Mouse (Mus musculus) intestine, embryonic 16.5 days (tissue): ENCODE measurements around the gene Dffb. TPM values are rescaled to one million over a fixed set of nuclear protein-coding genes. Genes with fewer than 3 reads are reported as not detected.
"Not testable (repeated sequence)": the region's sequence is repeated elsewhere in the genome, so short reads cannot be mapped to it uniquely, and the experiment has no call there.

ENCODE experiments used
- ATAC-seq: fragments of 200-750 bp; cut with Nextera tagmentation; 2 replicates; pipeline ENCODE4 v1.8.0; 2017; ENCODE audit warnings: moderate TSS enrichment, moderate library complexity
- H3K27ac ChIP-seq: fragments of 300-500 bp; sonication (generic); 2 replicates; pipeline ENCODE4 v1.5.1; 2014; ENCODE audit warnings: mild to moderate bottlenecking, low read length
- H3K27me3 ChIP-seq: fragments of 300-500 bp; sonication (generic); replicated peaks from 2 replicates; pipeline ENCODE4 v1.6.1; 2014; ENCODE audit warnings: low read length, control low read depth, mixed read lengths; ENCODE audit not compliant: control insufficient read depth, insufficient read depth
- H3K36me3 ChIP-seq: fragments of 300-500 bp; sonication (generic); 2 replicates; pipeline ENCODE4 v1.6.1; 2014; ENCODE audit warnings: low read length, control low read depth; ENCODE audit not compliant: control insufficient read depth, insufficient read depth
- H3K4me1 ChIP-seq: fragments of 300-500 bp; sonication (generic); 2 replicates; pipeline ENCODE4 v1.6.1; 2014; ENCODE audit warnings: low read length, control low read depth, mixed read lengths; ENCODE audit not compliant: control insufficient read depth, insufficient read depth
- H3K4me2 ChIP-seq: fragments of 300-500 bp; sonication (generic); 2 replicates; pipeline ENCODE4 v1.6.1; 2014; ENCODE audit warnings: low read depth, low read length, control low read depth
- H3K4me3 ChIP-seq: fragments of 300-500 bp; sonication (generic); 2 replicates; pipeline ENCODE4 v1.5.1; 2014; ENCODE audit warnings: mild to moderate bottlenecking, low read length
- H3K9ac ChIP-seq: fragments of 300-500 bp; sonication (generic); 2 replicates; pipeline ENCODE4 v1.6.1; 2014; ENCODE audit warnings: low read depth, low read length
- H3K9me3 ChIP-seq: fragments of 300-500 bp; sonication (generic); 2 replicates; pipeline ENCODE4 v1.6.1; 2016; ENCODE audit warnings: low read length, control low read depth; ENCODE audit not compliant: control insufficient read depth
- WGBS: fragments of 180-500 bp; shearing (Covaris S2); extraction: QIAGEN DNeasy Blood & Tissue Kit; methylation state at CpG from one replicate; pipeline ENCODE4 v1.1.7; 2014; 5-methylcytosine and 5-hydroxymethylcytosine counted together
- polyA plus RNA-seq: library from polyadenylated mRNA; unstranded; fragments of >200 nt; fragmentation: Nextera tagmentation; extraction: Ambion mirVana; gene quantifications from 2 replicates; pipeline ENCODE4 v1.2.1, GENCODE M21; 2015

The Dffb gene
- polyA plus RNA-seq, 1 experiment from 2014 or later, result 18.6 TPM

DNA sequence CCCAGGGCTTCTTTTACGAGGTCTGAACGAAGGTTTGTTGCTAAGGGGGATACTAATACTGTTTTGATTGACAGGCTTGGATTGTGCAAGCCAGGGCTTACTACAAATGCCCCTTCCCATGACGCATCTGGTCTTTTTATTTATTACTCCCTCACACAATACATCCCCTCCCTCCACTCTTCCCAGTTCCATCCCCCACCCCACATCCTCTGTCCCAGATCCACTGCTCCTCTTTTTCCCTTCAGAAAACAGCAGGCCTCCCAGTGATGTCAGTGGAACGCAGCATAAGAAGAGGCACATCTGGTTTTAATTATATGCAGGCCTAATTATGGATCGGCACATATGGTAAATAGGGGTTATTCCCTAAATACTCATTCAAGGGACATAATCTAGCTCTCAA lies 23.2 kb downstream of the Dffb start:
- no peak for ATAC-seq
- H3K4me2 ChIP-seq, result no peak overlapping the region
- no peak overlapping the region for H3K27ac ChIP-seq
- 53% methylated on average over 5 of the region's 5 CpGs for WGBS
- H3K36me3 ChIP-seq, result no peaks in the 10 kb centered on the region
- no peaks in the 10 kb centered on the region for H3K27me3 ChIP-seq
- no peak overlapping the region for H3K4me3 ChIP-seq
- H3K9me3 ChIP-seq, result no peaks in the 10 kb centered on the region
- no peaks in the 10 kb centered on the region for H3K4me1 ChIP-seq
- no peak overlapping the region for H3K9ac ChIP-seq

DNA sequence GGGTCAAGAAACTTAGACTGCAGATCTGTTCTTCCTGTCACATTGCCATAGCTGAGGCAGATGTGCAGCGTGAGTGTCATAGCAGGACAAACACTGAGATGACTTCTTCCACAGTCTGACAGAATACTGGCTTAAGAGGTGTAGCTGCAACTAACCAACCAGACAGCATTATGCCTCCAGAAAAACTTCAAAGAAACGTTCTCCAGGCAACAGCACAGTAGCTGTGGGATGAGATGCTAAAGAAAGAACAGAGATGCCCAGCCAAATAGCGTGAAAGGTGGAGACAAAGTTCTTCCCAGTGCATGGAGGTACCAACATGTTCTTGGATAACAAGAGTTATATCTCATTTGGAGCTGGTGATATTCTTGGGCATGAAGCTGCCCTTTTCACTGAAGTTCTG lies 23.8 kb downstream of the Dffb start:
- Histone ChIP-seq H3K4me3 (no peak overlapping the region), H3K9ac (no peak overlapping the region), H3K4me1 (no peaks in the 10 kb centered on the region), H3K9me3 (no peaks in the 10 kb centered on the region), H3K36me3 (no peaks in the 10 kb centered on the region), H3K27ac (no peak overlapping the region), H3K4me2 (no peak overlapping the region), H3K27me3 (no peaks in the 10 kb centered on the region)
- 68% methylated on average over 3 of the region's 3 CpGs for WGBS
- no peak for ATAC-seq

DNA sequence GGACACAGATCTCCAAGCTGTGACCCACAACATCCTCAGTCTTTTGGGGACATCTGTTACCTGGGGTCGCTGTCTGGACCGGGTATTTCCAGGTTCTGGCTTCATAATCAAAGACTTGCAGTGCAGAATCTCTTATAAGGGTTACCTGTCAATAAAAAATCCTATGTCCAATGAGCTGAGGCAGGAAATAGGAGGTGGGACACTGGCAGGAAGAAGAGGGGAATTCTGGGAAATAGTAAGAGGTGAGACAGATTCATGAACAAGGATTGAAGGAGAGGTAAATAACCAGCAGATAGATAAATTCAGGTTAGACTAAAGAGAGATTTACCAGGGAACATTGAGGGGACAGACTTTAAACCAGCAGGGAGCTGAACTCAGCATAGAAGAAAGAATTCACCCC lies 24.6 kb downstream of the Dffb start:
- 65% methylated on average over 2 of the region's 2 CpGs for WGBS
- no peak overlapping the region for H3K27ac ChIP-seq
- no peak overlapping the region for H3K4me2 ChIP-seq

DNA sequence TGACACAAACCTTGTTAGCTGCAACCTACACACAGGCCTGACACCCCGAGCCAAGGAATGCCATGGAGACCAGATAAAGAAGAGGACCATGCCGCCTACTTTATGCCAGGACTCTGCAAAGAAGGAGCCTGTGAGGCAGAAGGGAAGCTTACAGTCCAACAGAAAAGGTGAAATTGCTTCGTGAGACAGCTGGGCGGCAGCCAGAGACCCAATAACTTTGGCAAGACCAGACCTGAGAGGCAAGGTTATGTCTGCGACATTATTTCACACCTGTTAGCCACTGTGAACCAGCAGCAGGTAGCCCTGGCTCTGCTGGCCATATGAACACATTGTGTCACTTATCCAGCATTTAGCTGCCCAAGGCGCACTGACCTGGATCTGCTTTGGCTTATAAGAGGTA lies 29.2 kb downstream of the Dffb start:
- H3K4me3 ChIP-seq, result no peak overlapping the region
- WGBS, result 76% methylated on average over 6 of the region's 6 CpGs
- no peaks in the 10 kb centered on the region for H3K9me3 ChIP-seq
- no peak overlapping the region for H3K27ac ChIP-seq
- no peak overlapping the region for H3K4me2 ChIP-seq
- H3K27me3 ChIP-seq, result no peaks in the 10 kb centered on the region
- no peaks in the 10 kb centered on the region for H3K36me3 ChIP-seq
- no peak overlapping the region for H3K9ac ChIP-seq
- peaks cover 11% of the 10 kb centered on the region; the same call in 1 of the 2 replicates for H3K4me1 ChIP-seq
- ATAC-seq, result no peak

More for the DNA sequence above, 24.6 kb downstream of the Dffb start:
- Histone ChIP-seq H3K27me3 (no peaks in the 10 kb centered on the region), H3K4me1 (no peaks in the 10 kb centered on the region), H3K36me3 (no peaks in the 10 kb centered on the region), H3K9ac (no peak overlapping the region), H3K4me3 (no peak overlapping the region), H3K9me3 (no peaks in the 10 kb centered on the region)
- no peak for ATAC-seq

DNA sequence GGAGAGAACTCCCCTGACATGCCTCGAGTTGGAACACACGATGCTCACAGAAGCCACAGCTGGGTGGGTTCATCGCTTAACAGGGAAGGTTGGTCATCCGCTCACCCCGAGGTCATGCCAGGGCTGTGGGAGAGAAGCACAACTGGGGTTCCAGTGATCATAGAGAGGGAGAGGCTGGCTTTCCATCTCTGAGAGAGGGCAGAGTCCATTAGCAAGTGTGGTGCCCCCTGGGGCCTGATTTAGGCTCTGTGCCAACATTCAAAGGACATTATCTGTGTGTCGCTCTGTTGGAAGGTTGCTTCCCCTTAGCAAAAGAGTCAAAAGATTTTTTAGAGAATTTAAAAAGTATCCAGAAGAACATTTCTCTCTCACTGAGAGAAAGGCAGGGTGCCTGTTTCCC lies 30.7 kb downstream of the Dffb start:
- H3K27ac ChIP-seq, result no peak overlapping the region
- H3K4me2 ChIP-seq, result peak overlapping the region; percentile 14; the same call in 1 of the 2 replicates
- H3K27me3 ChIP-seq, result no peaks in the 10 kb centered on the region
- ATAC-seq, result peak; percentile 74
- H3K4me3 ChIP-seq, result no peak overlapping the region
- H3K9me3 ChIP-seq, result no peaks in the 10 kb centered on the region
- H3K36me3 ChIP-seq, result no peaks in the 10 kb centered on the region
- WGBS, result 48% methylated on average over 6 of the region's 6 CpGs
- H3K9ac ChIP-seq, result no peak overlapping the region
- peaks cover 11% of the 10 kb centered on the region; the same call in 1 of the 2 replicates for H3K4me1 ChIP-seq

DNA sequence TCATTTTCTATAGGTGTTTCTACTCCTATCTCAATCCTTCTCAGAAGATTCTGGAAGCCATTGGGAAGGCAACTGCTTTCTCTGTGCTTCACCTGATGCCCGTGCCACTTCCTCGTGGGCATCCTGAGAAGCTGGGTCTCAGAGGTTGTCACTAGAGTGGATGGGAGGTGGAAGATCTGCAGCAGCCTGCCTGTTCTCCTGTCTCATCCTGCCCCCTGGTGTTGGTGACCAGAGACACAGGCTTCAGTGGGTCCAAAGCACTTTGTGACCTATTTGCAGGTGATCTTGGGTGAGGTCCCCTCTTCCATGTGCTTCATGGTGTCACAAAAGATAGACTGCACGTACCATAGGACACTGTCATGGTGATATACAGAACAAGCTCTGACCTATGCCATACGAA lies 31.7 kb downstream of the Dffb start:
- no peaks in the 10 kb centered on the region for H3K9me3 ChIP-seq
- ATAC-seq, result 0 out of 2 replicates have a peak, but pooled peaks have one; percentile 17
- no peaks in the 10 kb centered on the region for H3K36me3 ChIP-seq
- no peak overlapping the region for H3K4me3 ChIP-seq
- 58% methylated on average over 4 of the region's 4 CpGs for WGBS
- H3K4me1 ChIP-seq, result peaks cover 11% of the 10 kb centered on the region; the same call in 1 of the 2 replicates
- H3K9ac ChIP-seq, result no peak overlapping the region
- H3K27me3 ChIP-seq, result no peaks in the 10 kb centered on the region
- no peak overlapping the region for H3K4me2 ChIP-seq
- H3K27ac ChIP-seq, result no peak overlapping the region

DNA sequence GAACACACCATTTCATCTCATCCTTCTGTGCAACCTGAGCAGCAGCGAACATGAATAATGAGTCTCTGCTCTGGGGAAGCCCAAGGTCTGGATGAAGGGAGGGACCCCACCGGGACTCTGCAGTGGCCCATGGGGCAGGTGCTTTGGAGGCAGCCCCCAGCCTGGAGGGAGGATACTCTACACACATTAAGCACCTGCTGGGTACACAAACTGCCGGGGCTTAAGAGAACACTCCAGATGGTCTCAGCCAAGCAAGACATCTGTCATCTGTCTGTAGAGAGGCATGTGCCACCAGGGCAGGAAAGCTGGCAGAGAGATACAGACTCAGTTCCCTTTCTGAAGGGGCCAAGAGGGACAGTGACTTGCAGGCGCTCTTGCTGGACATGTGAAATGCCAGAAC lies 45.0 kb downstream of the Dffb start:
- no peak for ATAC-seq
- 66% methylated on average over 4 of the region's 4 CpGs for WGBS
- Histone ChIP-seq H3K27me3 (no peaks in the 10 kb centered on the region), H3K4me2 (no peak overlapping the region), H3K9ac (no peak overlapping the region), H3K9me3 (no peaks in the 10 kb centered on the region), H3K4me3 (no peak overlapping the region), H3K27ac (no peak overlapping the region), H3K4me1 (no peaks in the 10 kb centered on the region), H3K36me3 (no peaks in the 10 kb centered on the region)

DNA sequence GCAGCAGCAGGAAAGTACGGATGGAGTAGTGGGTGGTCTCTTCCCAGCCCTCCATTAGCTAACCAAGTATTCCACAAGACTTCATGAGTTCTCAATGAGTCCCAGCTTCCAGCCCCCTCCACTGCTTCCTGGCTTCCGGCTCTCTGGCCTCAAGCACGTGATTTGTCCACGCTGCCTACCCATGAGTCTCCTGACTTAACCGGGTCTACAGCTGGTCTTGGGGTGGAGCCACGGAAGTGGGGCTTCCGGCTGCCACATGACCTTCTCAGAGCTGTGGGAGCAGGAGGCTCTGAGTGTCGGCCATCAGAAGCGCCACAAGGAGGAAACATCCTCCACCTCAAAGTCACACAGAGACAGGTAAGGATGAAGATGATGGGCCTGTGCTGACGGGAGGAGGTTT lies 45.5 kb downstream of the Dffb start:
- Histone ChIP-seq H3K27me3 (no peaks in the 10 kb centered on the region), H3K9ac (no peak overlapping the region), H3K27ac (no peak overlapping the region), H3K4me3 (no peak overlapping the region), H3K9me3 (no peaks in the 10 kb centered on the region), H3K4me1 (no peaks in the 10 kb centered on the region), H3K4me2 (no peak overlapping the region), H3K36me3 (no peaks in the 10 kb centered on the region)
- WGBS, result 64% methylated on average over 10 of the region's 10 CpGs
- ATAC-seq, result no peak

DNA sequence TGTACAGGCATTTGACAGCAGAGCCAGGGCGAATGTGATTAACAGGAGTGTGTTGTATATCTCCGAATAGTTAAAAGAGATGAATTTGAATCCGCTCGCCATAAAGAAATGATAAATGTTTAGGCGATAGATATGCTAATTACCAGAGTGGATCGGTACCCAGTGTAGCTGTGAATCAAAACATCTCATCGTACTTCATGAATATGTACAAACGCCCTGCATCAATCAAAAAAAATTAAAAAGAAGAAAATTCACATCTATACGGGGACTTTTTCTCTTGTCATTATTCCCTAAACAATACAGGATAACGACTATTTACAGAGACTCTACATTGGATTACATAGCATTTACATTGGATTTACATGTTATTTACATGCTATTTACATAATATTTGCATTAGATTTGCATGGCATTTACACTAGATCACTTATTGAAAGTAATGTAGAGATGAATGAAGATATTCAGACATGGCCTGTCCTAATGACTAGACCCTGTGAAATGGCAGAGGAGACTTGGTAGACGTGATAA lies 46.1 kb downstream of the Dffb start:
- H3K4me2 ChIP-seq, result no peak overlapping the region
- no peaks in the 10 kb centered on the region for H3K4me1 ChIP-seq
- no peak for ATAC-seq
- H3K9ac ChIP-seq, result no peak overlapping the region
- H3K9me3 ChIP-seq, result no peaks in the 10 kb centered on the region
- no peak overlapping the region for H3K4me3 ChIP-seq
- no peaks in the 10 kb centered on the region for H3K27me3 ChIP-seq
- WGBS, result 78% methylated on average over 11 of the region's 11 CpGs
- H3K27ac ChIP-seq, result no peak overlapping the region
- H3K36me3 ChIP-seq, result no peaks in the 10 kb centered on the region

DNA sequence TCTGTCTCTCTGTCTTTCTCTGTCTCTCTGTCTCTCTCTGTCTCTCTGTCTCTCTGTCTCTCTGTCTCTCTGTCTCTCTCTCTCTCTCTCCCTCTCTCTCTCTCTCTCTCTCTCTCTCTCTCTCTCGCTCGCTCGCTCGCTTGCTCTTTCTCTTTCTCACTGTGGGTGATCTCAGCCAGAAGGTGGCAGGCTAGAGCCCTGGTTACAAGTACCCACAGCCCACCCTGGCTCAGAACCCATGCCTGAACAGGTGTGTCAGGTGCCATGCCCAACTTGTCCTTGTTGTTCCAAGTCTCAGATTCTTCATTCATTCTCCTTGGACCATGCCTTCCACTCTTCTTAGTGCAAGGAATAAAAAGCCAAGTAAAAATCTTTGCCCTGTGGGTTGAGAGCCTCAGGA lies 52.8 kb downstream of the Dffb start:
- H3K27me3 ChIP-seq, H3K4me3 ChIP-seq, H3K9ac ChIP-seq, H3K4me1 ChIP-seq, H3K36me3 ChIP-seq, H3K27ac ChIP-seq, H3K4me2 ChIP-seq, H3K9me3 ChIP-seq, ATAC-seq: not testable (repeated sequence)
- 37% methylated on average over 4 of the region's 4 CpGs for WGBS
